Mouse (Mus musculus) heart, adult 2 months (tissue): ENCODE measurements around the gene Nav1.

Source experiments
- CTCF ChIP-seq: fragments of 200-600 bp; IDR thresholded peaks from 2 replicates; pipeline ENCODE4 v1.8.1; 2022; ENCODE audit warnings: antibody characterized with exemption, mild to moderate bottlenecking, moderate library complexity
- EP300 ChIP-seq: fragments of 200-500 bp; IDR thresholded peaks from 2 replicates; pipeline ENCODE4 v1.6.1; 2011; ENCODE audit warnings: low read depth, low read length, control low read depth; ENCODE audit not compliant: insufficient read depth
- POLR2A ChIP-seq: fragments of 200-500 bp; IDR thresholded peaks from 2 replicates; pipeline ENCODE4 v1.6.1; 2011; ENCODE audit warnings: mild to moderate bottlenecking, low read depth, low read length, control low read depth; ENCODE audit not compliant: insufficient read depth

DNA sequence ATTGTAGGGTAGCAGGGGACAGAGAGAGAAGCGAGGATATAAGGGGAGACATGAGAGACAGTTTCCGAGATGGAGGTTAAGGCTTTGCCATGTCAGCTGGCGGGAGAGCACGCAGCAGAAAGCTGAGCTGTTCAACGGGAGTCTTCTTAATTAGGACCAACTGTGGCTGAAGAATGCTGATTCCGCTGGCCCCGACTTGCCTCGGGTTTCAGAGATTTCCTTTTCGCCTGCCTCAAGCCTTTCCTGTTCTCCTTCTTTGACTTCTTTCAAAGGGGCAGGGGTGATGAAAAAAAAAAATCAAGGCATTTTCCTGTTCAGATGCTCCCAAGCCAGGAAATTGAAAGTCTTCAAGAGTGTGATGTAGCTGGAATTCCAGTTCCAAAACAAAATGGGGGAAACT is 118.2 kb downstream of the Nav1 start:
- TF ChIP-seq CTCF: no peak
- TF ChIP-seq POLR2A: no peak
- no peak for TF ChIP-seq EP300
